Mouse (Mus musculus) thymus, postnatal 36 days (tissue): Measurements from ENCODE around the gene Ciita.

ENCODE experiments used
- DNase-seq, 2 experiments: peaks; one replicate each; pipeline ENCODE4 v3.0.0; 2022; ENCODE audit warnings: mixed read lengths in 2 of 2

Gene Ciita

DNA sequence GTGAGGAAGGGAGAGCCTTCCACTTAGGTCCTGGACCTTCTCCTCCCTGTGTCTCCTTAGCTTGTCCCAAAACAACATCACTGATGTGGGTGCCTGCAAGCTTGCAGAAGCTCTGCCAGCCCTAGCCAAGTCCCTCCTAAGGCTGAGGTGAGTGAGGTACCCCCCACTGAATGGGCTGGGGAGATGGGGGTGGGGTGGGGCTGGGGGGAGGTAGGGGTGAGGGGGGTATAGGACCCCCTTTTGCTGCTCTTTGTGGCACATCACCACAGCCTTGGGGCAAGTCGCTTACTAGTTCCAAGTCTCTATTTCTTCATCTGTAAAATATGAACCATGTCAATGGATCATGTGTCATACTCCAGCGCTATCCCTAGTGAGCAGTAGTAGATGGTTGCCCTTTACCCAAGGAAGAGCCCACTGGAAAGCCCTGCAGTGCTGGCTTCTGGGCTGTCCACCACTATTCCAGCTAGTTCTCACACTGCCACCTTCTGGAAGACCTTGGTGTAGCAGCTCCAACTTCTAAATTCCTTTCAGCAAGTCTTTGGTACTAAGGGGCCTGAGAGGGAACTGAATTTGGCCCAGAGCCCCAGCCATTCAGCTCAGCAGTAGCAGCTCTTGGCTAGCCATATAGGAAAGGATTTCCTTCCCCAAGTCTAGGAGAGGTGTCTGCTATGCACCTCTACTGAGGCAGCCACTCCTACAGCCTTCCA, 41.2 kb downstream of the Ciita start:
- peak; percentile 42 to 63 for DNase-seq

GRCm38 (mm10) chr16:10522811-10523210, 43.0 kb downstream of the Ciita start:
- peak; percentile 73 to 77 for DNase-seq

DNA sequence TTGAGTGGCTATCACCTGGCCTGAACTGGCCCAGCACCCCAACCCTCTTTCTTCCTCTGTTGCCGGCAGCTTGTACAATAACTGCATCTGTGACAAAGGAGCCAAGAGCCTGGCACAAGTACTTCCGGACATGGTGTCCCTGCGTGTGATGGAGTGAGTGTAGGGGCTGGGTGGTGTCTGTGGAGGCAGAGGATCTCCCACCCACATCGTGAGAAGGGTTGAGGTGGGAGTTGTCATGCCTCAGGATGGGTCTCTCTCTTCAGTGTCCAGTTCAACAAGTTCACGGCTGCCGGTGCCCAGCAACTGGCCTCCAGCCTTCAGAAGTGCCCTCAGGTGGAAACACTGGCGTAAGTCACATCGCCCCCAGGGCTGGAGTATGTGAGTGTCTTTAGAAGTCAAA, 43.8 kb downstream of the Ciita start:
- no peak for DNase-seq

GRCm38 (mm10) chr16:10524866-10525609, 45.2 kb downstream of the Ciita start:
- DNase-seq = peak in 1 of 2 experiments; percentile 52

GRCm38 (mm10) chr16:10525610-10525980, 45.7 kb downstream of the Ciita start:
- no peak for DNase-seq

DNA sequence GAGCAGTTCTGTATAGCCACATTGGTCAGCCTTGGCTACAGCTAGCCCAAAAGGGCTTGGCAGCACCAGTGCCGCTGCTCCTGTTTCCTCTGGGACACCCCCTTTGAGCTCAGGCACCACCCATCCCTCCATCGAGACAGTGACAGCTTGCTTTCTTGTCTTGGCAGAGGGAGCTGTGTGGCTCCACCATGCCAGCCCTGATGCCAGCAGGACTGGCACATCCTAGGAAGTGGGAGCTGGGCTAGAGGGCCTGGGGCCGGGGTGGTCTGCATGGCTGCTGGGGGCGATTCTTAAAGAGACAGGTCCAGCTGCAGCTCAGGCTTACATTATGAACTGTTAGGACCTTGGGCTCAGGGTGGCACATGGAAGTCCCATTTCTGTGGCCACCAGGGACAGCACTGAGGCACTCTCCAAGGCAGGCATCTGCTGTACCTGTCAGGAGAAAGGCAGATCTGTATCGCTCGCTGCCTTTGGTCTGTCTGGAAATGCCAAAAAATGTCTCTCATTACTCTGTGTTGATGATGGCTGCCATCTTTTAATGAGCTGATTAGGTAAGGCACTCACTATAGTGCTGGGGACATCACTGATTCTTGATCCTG, 47.3 kb downstream of the Ciita start:
- no peak for DNase-seq

GRCm38 (mm10) chr16:10528382-10528781, 48.5 kb downstream of the Ciita start:
- DNase-seq = no peak

GRCm38 (mm10) chr16:10530179-10530578, 50.3 kb downstream of the Ciita start:
- no peak for DNase-seq

GRCm38 (mm10) chr16:10533781-10534180, 53.9 kb downstream of the Ciita start:
- no peak for DNase-seq

DNA sequence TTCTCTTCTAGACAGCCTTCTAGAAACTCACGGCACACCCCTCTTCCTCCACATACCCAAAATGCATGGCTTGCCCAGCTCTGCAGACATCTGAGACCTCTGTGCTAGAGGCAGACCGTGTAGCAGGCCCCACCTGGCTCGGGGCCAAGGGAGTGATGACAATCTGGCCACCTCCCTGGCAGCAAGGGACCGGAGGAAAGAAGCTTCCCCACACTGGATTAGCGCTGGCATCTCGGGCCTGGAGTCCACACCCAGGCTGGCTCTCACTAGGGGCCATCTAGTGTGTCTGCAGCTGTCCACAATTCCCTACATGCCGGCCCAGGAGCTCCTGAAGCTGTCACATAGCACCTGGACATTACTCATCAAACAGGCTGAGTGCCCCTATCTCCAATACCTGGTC, 54.7 kb downstream of the Ciita start:
- no peak for DNase-seq

- DNase-seq = no peak
Measured at GRCm38 (mm10) chr16:10536323-10536722, 56.5 kb downstream of the Ciita start.

GRCm38 (mm10) chr16:10536961-10537360, 57.1 kb downstream of the Ciita start:
- DNase-seq = no peak

DNA sequence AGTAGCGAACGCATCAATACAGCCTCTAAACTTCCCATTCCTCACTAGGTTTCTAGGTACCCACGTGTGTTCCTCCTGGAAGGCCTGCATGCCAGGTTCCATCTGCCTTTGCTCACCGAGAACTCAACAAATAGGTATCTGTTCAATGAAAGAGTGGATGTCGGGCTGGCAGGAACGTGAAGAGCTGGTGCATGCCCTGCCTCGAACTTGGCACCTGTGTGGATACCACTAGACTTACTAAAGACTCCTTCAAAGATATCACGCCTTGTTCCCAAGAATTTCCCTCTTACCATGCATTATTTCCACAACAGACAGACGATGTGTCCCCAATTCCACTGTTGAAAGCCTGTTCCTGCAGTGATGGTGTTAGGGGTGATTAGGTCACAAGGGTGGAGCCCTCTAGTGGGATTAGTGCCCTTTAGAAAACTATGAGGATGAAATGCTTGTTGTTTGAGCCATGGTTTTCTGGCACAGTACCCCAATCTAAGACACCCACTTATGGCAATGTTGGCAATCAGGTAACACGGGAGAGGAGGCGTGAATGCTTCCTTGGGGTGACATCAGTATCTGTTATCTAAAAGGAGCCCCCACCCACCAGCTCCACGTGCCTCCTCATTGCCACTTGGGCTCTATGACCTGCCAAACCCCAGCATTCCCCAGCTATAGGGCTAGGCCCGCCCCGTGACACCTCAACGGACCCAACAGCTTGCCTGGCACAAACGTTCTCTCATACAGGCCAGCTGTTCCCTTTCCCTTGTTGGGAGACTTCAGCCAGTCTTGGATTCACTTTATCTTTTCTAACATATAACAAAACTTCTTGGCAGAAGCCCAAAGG, 61.1 kb downstream of the Ciita start:
- DNase-seq = no peak

DNA sequence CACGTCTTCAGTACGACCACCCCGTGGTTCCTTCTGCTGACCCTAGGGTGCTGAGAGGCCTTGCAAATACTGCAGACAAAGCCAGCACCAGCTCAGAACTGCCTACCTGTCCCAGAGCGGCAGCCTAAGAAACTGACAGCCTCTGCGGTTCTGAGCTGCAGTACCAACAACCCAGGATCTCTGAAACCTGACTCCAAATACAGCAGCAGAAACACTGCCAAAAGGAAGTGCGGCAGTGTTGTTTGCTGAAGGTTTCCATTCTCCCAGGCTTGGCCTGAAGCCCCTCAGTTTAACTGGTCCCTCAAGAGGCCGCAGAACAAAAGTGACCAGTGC, 61.7 kb downstream of the Ciita start:
- peak in 1 of 2 experiments; percentile 18 for DNase-seq

DNA sequence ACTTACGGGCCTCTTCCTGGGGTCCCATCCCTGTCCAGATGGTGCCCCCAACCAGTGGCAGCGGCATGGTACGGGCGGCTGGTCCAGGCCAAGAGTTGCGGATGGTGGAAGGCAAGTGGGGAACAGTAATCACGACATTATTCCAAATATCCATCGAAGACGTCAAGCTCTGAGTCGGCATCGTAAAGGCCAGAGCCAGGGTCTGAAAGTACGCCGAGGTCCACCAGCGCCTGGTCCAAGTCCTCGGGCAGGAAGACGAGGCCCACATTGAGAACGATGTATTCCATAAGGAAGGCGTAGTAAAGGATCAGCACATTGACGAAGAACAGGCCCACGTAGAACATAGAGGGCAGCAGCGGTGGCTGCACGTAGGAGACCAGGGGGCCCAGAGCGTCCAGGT, 62.4 kb downstream of the Ciita start:
- peak in 1 of 2 experiments; percentile 37 for DNase-seq

- peak; percentile 91 to 97 for DNase-seq
Measured at GRCm38 (mm10) chr16:10542698-10543365, 63.0 kb downstream of the Ciita start, which contains the start of gene Dexi. Gene Dexi, minus strand, starts transcription at chr16:10543054.

DNA sequence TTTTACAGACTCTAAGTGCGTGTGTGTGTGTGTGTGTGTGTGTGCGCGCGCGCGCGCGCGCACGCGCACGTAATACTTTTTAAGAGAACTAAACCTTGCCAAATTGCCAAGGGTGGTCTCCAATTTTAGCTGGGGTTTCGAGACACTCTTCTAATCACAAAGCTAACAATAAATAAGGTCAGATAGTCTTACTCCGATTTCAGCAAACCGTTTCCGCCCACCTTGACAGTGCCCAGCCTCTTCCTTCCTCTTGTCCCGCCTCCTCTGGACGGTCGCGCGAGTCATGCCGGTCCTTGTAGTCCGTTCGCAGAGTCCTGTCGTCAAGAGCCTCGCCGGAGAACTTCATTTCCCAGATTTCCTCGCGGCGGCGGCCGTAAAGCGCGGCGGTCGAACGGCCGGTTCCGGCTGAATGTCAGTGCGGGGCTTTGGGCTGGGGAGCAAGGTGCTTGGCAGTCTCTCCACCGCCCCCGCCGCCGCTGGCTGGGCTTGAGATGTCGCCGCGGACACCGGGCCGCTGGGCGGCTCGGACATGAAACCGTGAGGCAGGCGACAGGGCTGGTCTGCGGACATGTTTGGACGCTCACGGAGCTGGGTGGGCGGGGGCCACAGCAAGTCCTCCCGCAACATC, 65.2 kb downstream of the Ciita start, which contains the start of gene Clec16a:
Clec16a (plus strand) TSS at position 345 of the 628 bp plus-strand sequence.
- DNase-seq = peak; percentile 96 to 97

GRCm38 (mm10) chr16:10546865-10547264, 67.0 kb downstream of the Ciita start:
- no peak for DNase-seq

- no peak for DNase-seq
Measured at GRCm38 (mm10) chr16:10548938-10549337, 69.1 kb downstream of the Ciita start.

GRCm38 (mm10) chr16:10549600-10549999, 69.7 kb downstream of the Ciita start:
- no peak for DNase-seq

- DNase-seq = no peak
Measured at GRCm38 (mm10) chr16:10551592-10551991, 71.7 kb downstream of the Ciita start.

GRCm38 (mm10) chr16:10553858-10554257, 74.0 kb downstream of the Ciita start:
- DNase-seq = no peak
